Mouse (Mus musculus) spleen, adult 2 months (tissue): Measurements from ENCODE around the gene Ntm.

Source experiments
- CTCF ChIP-seq: fragments of 200-500 bp; IDR thresholded peaks from 2 replicates; pipeline ENCODE4 v1.5.1; 2011; ENCODE audit warnings: mild to moderate bottlenecking, inconsistent platforms; ENCODE audit not compliant: insufficient read depth, insufficient read length, insufficient replicate concordance; ENCODE audit errors: extremely low read depth
- POLR2A ChIP-seq: fragments of 200-500 bp; IDR thresholded peaks from 2 replicates; pipeline ENCODE4 v1.6.1; 2011; ENCODE audit warnings: low read depth, low read length, inconsistent platforms

DNA sequence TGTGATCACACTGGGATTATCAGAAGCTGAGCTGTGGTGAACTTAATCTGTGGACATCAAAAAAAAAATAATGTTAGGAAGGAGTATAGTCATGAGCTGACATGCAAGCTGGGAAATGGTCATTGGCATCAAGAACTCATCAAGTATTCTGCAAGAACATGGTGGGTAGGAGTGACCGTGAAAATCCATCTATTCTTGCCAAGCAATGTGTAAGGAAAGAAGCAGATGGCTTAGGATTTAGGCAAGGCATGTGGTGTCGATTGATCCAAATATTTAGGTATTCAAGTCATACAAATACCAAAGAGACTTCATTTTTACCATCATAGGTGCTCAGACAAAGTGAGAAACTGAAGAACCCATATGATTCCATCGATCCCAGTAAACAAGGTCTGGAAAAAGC, 946.1 kb downstream of the Ntm start:
- TF ChIP-seq POLR2A, result no peak
- no peak for TF ChIP-seq CTCF
